Mouse (Mus musculus) left cerebral cortex, adult 8-10 months (tissue): ENCODE measurements at regions not wholly inside any gene's neighbourhood (a gene's known extent, or its start where the extent isn't known, plus 50 kb on each side); places are given as distances from the start of the nearest gene placed in this dataset.

ENCODE experiments used
- DNase-seq, 2 experiments: peaks; one replicate each; pipeline ENCODE4 v3.0.0; 2022; ENCODE audit warnings: low spot score in 2 of 2

- no peak for DNase-seq
Observed at GRCm38 (mm10) chr14:67139674-67140073, 1130.7 kb upstream of the Gulo start.

- no peak for DNase-seq
Observed at GRCm38 (mm10) chr14:67139152-67139551, 1130.1 kb upstream of the Gulo start.

- no peak for DNase-seq
Observed at GRCm38 (mm10) chr14:67136141-67136498, 1127.1 kb upstream of the Gulo start.

- DNase-seq: peak in 1 of 2 experiments; percentile 84
Observed at GRCm38 (mm10) chr14:67135221-67136140, 1126.5 kb upstream of the Gulo start.

GRCm38 (mm10) chr14:67133221-67133620 is 1124.2 kb upstream of the Gulo start:
- DNase-seq: no peak

GRCm38 (mm10) chr14:67127118-67127517 is 1118.1 kb upstream of the Gulo start:
- DNase-seq: no peak

GRCm38 (mm10) chr14:67126254-67126653 is 1117.2 kb upstream of the Gulo start:
- DNase-seq: no peak

- DNase-seq: peak in 1 of 2 experiments; percentile 89
Observed at GRCm38 (mm10) chr14:67123300-67123699, 1114.3 kb upstream of the Gulo start.
